Mouse (Mus musculus) heart, embryonic 12.5 days (tissue): Measurements from ENCODE around the gene Pex14. TPM values are rescaled to one million over a fixed set of nuclear protein-coding genes. Genes with fewer than 3 reads are reported as not detected.

Experiments used
- ATAC-seq: fragments of 200-750 bp; cut with Nextera tagmentation; 2 replicates; pipeline ENCODE4 v1.8.0; 2017; ENCODE audit warnings: moderate TSS enrichment, moderate library complexity; ENCODE audit not compliant: insufficient number of reproducible peaks, low FRiP score
- H3K27ac ChIP-seq: fragments of 300-500 bp; sonication (generic); 2 replicates; pipeline ENCODE4 v1.5.1; 2016; ENCODE audit warnings: mild to moderate bottlenecking, moderate library complexity; ENCODE audit not compliant: poor library complexity, severe bottlenecking
- H3K27me3 ChIP-seq: fragments of 300-500 bp; sonication (generic); replicated peaks from 2 replicates; pipeline ENCODE4 v1.6.1; 2016; ENCODE audit warnings: mild to moderate bottlenecking, moderate library complexity
- H3K36me3 ChIP-seq: fragments of 300-500 bp; sonication (generic); 2 replicates; pipeline ENCODE4 v1.6.1; 2016; ENCODE audit warnings: mild to moderate bottlenecking, moderate library complexity
- H3K4me1 ChIP-seq: fragments of 300-500 bp; sonication (generic); replicated peaks from 2 replicates; pipeline ENCODE4 v1.6.1; 2016; ENCODE audit warnings: mild to moderate bottlenecking
- H3K4me2 ChIP-seq: fragments of 300-500 bp; sonication (generic); 2 replicates; pipeline ENCODE4 v1.6.1; 2016; ENCODE audit warnings: mild to moderate bottlenecking, moderate library complexity
- H3K4me3 ChIP-seq: fragments of 300-500 bp; sonication (generic); 2 replicates; pipeline ENCODE4 v1.5.1; 2016; ENCODE audit warnings: mild to moderate bottlenecking
- H3K9ac ChIP-seq: fragments of 300-500 bp; sonication (generic); 2 replicates; pipeline ENCODE4 v1.6.1; 2016; ENCODE audit warnings: mild to moderate bottlenecking, moderate library complexity
- H3K9me3 ChIP-seq: fragments of 300-500 bp; sonication (generic); replicated peaks from 2 replicates; pipeline ENCODE4 v1.6.1; 2016; ENCODE audit warnings: mild to moderate bottlenecking, moderate library complexity
- WGBS: fragments of 180-500 bp; shearing (Covaris S2); methylation state at CpG from one replicate; pipeline ENCODE4 v1.1.7; 2016; 5-methylcytosine and 5-hydroxymethylcytosine counted together
- polyA plus RNA-seq: library from polyadenylated mRNA; unstranded; fragments of >200 nt; fragmentation: Nextera tagmentation; extraction: Ambion mirVana; gene quantifications from 2 replicates; pipeline ENCODE4 v1.2.1, GENCODE M21; 2016

Gene Pex14
- polyA plus RNA-seq = 44.1 and 44.3 TPM in 2 replicates

DNA sequence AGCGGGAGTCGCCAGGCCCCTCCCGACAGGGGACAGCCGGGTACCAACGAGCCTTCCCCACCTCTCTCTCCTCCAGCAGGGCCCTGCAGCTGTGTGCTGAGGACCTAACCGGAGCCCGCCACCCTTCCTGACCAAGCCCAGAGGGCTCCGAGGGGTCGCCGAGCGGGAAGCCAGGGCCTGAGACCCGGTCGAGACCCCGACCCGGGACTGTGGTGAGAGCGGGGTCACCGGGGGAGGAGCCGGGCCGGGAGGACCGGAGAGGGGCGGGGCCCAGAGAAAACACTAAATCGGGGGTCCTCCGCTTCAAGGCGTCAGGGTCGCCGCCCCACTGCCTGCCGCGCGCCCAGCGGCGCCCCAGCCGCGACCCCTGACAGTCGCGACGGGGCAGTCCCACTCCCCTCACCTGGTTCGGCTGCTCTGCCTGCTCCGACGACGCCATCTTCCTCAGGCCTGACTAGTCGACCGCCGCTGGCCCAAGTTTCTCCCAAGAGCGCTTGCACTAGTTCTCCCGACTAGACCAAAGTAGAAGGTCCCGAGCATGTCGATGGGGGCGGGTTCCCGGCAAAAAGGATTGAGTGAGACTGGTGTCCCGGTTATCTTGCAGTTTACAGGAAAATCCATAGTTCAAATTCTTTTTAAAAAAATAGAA, at the start of gene Pex14:
Gene Pex14 (minus strand): TSS at position 508 of the 649 bp plus-strand sequence.
- Histone ChIP-seq H3K4me3 (peak within 1 kb of the TSS; percentile 99), H3K9me3 (no peaks in the 10 kb centered on the region), H3K27ac (peak within 1 kb of the TSS; percentile 56), H3K9ac (peak within 1 kb of the TSS; percentile 99), H3K4me1 (peaks cover 18% of the 10 kb centered on the region), H3K36me3 (no peaks in the 10 kb centered on the region), H3K27me3 (no peaks in the 10 kb centered on the region), H3K4me2 (peak within 1 kb of the TSS; percentile 88)
- peak; percentile 80 for ATAC-seq
- under 1% methylated on average over 49 of the region's 50 CpGs for WGBS

DNA sequence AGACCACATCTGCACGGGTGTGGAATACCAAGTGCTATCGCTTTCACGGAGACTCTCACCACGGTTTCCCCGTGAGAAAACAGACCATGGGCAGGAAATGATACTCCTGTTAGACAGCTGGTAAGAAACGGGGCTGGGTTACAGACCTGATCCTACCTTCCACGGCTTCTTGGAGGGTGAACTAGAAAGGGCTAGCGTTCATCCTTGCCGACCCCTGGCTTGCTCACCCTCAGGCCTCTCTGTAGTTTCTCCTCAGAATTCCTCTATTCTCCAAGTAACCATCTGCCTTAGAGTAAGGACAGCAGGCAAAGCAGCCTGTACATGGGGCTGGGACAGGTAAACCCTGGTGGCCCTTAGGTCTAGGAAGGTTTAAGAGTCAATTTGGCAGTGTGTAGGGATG, 49.5 kb upstream of the Pex14 start:
- Histone ChIP-seq H3K27ac (no peak overlapping the region), H3K27me3 (no peaks in the 10 kb centered on the region), H3K9me3 (no peaks in the 10 kb centered on the region), H3K4me1 (peaks cover 11% of the 10 kb centered on the region; the same call in 1 of the 2 replicates), H3K4me3 (no peak overlapping the region), H3K9ac (no peak overlapping the region), H3K4me2 (no peak overlapping the region), H3K36me3 (peaks cover 48% of the 10 kb centered on the region)
- 73% methylated on average over 9 of the region's 9 CpGs for WGBS
- ATAC-seq = no peak

DNA sequence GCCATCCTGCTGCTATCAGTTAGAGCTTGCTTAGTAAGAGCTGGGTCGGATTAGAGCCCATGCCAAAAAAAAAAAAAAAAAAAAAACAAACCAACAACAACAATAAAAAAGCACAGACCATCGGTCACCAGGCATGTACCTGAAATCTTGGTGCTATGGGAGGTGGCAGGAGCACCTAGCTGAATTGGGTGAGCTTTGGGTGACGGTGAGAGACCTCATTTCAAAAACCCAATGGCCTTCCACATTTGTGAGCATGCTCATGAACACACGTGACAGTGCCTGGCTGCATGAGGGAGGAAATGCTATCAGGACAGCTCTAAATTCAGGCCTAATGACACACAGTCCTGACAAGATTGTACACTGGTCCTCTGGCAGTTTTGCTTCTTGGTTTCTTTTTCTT, 48.4 kb upstream of the Pex14 start:
- no peak overlapping the region for H3K9ac ChIP-seq
- no peaks in the 10 kb centered on the region for H3K9me3 ChIP-seq
- H3K4me3 ChIP-seq = no peak overlapping the region
- no peak overlapping the region for H3K4me2 ChIP-seq
- no peak overlapping the region for H3K27ac ChIP-seq
- H3K36me3 ChIP-seq = peaks cover 37% of the 10 kb centered on the region
- ATAC-seq = no peak
- H3K4me1 ChIP-seq = peaks cover 11% of the 10 kb centered on the region; the same call in 1 of the 2 replicates
- WGBS = 66% methylated on average over 4 of the region's 4 CpGs
- H3K27me3 ChIP-seq = no peaks in the 10 kb centered on the region

DNA sequence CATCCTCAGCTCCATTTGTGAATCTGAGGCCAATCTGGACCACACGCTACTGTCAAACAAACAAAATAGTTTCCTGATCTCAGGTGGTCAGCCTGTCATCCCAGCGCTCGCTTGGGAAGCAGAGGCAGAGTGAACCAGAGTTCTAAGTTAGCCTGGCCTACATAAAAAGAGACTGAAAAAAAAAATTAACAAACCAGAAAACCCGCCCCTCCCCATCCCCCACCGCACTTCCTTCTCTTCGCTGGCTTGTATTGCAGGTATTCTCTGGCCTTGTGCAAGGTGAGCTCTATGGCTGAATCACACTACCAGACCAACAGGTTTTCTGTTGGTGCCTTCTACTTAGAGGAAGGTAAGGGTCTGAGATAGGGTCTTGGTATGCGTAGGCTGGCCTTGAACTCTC, 47.9 kb upstream of the Pex14 start:
- no peak overlapping the region for H3K4me2 ChIP-seq
- H3K27ac ChIP-seq = no peak overlapping the region
- no peak for ATAC-seq
- no peaks in the 10 kb centered on the region for H3K27me3 ChIP-seq
- WGBS = 81% methylated on average over 7 of the region's 7 CpGs
- H3K4me3 ChIP-seq = no peak overlapping the region
- no peak overlapping the region for H3K9ac ChIP-seq
- peaks cover 31% of the 10 kb centered on the region for H3K36me3 ChIP-seq
- H3K4me1 ChIP-seq = peaks cover 11% of the 10 kb centered on the region; the same call in 1 of the 2 replicates
- H3K9me3 ChIP-seq = no peaks in the 10 kb centered on the region

DNA sequence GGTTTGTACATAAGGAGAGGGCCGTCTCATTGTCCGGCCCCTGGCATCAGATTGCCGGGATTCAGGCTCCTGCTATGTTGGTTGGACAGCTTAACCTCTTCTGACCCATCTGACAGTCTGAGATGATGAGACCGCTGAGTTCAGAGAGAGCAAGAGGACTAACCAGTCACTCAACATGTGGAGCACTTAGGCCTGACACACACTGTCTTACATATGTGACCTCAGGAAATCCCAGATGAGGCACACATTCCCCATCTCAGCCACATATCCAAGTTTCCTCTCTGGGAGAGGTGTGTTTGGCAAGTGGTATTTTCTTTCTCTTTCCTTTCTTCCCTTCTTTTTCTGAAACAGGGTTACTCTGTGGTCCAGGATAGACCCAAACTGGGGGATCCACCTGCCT, 45.5 kb upstream of the Pex14 start:
- Histone ChIP-seq H3K4me3 (no peak overlapping the region), H3K36me3 (peaks cover 8% of the 10 kb centered on the region), H3K4me2 (no peak overlapping the region), H3K27ac (no peak overlapping the region), H3K9me3 (no peaks in the 10 kb centered on the region), H3K9ac (no peak overlapping the region), H3K27me3 (no peaks in the 10 kb centered on the region), H3K4me1 (peaks cover 11% of the 10 kb centered on the region; the same call in 1 of the 2 replicates)
- ATAC-seq = no peak
- 78% methylated on average over 4 of the region's 4 CpGs for WGBS

DNA sequence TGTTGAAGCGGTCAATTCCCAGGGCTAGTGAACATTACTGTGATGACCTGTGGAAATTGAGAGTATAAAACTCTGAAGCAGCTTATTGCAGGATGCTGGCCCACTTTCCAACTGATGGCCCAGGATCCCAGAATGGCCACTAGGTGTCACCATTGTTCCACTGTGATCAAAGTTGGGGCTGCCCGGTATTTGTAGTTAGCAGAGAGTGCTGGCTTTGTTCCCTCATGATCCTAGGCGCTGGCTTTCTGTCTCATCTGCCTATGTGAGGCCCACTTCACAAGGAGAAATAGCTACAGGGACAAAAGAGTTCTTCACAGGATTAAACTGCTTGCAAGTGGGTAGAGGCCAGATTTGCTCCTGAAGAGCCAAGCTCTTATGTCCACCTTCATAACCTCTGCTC, 44.8 kb upstream of the Pex14 start:
- Histone ChIP-seq H3K4me3 (no peak overlapping the region), H3K36me3 (peaks cover 1% of the 10 kb centered on the region), H3K27me3 (no peaks in the 10 kb centered on the region), H3K9me3 (no peaks in the 10 kb centered on the region), H3K4me2 (no peak overlapping the region), H3K9ac (no peak overlapping the region), H3K27ac (no peak overlapping the region), H3K4me1 (peaks cover 11% of the 10 kb centered on the region; the same call in 1 of the 2 replicates)
- peak; percentile 68; the same call in 1 of the 2 replicates for ATAC-seq
- WGBS = 4% methylated on average over 3 of the region's 3 CpGs

DNA sequence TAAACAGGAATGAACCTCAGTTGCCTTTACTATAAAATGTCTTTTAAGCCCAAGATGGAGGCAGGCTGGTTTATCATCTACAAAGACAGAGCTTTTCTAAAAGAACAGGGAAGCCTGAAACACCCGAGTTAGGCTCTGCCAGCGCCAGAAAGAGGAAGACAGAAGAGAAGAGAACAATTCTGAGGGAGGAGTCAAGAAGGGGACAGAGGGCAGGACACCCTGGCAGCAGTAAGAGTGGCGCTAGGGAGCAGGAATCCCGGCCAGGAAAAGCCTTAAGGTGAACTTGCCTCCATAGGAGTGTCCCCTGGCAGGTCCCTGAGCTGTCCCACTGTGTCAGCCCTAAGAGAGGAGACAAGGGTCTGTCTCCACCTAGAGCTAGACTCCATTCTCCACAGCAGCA, 43.9 kb upstream of the Pex14 start:
- H3K4me3 ChIP-seq = no peak overlapping the region
- H3K36me3 ChIP-seq = no peaks in the 10 kb centered on the region
- no peak for ATAC-seq
- peaks cover 11% of the 10 kb centered on the region; the same call in 1 of the 2 replicates for H3K4me1 ChIP-seq
- no peaks in the 10 kb centered on the region for H3K9me3 ChIP-seq
- WGBS = 24% methylated on average over 4 of the region's 4 CpGs
- H3K4me2 ChIP-seq = no peak overlapping the region
- H3K27me3 ChIP-seq = no peaks in the 10 kb centered on the region
- no peak overlapping the region for H3K9ac ChIP-seq
- H3K27ac ChIP-seq = no peak overlapping the region

DNA sequence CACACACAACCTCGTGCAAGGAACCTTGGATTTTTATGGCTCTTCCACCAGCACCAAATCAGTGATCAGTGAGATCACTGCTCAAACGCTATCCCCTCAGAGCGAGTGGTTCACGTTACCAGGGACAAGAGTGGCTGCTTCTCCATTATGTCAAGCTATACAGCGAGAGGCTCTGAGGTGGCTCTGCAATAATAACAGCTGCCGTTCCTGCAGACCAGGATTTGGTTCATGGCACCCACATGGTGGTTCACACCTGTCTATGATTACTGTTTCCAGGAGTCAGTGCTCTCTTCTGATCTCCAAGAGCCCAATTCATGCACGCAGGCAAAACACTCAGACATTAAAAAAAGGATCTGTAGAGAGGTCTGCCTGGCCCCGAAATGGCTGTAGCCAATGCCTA, 38.8 kb upstream of the Pex14 start:
- no peak for ATAC-seq
- H3K4me2 ChIP-seq = no peak overlapping the region
- H3K4me1 ChIP-seq = peaks cover 9% of the 10 kb centered on the region; the same call in 1 of the 2 replicates
- H3K9me3 ChIP-seq = no peaks in the 10 kb centered on the region
- H3K27me3 ChIP-seq = no peaks in the 10 kb centered on the region
- WGBS = 83% methylated on average over 8 of the region's 8 CpGs
- H3K27ac ChIP-seq = no peak overlapping the region
- peaks cover 2% of the 10 kb centered on the region; the same call in 1 of the 2 replicates for H3K36me3 ChIP-seq
- H3K4me3 ChIP-seq = no peak overlapping the region
- H3K9ac ChIP-seq = no peak overlapping the region

DNA sequence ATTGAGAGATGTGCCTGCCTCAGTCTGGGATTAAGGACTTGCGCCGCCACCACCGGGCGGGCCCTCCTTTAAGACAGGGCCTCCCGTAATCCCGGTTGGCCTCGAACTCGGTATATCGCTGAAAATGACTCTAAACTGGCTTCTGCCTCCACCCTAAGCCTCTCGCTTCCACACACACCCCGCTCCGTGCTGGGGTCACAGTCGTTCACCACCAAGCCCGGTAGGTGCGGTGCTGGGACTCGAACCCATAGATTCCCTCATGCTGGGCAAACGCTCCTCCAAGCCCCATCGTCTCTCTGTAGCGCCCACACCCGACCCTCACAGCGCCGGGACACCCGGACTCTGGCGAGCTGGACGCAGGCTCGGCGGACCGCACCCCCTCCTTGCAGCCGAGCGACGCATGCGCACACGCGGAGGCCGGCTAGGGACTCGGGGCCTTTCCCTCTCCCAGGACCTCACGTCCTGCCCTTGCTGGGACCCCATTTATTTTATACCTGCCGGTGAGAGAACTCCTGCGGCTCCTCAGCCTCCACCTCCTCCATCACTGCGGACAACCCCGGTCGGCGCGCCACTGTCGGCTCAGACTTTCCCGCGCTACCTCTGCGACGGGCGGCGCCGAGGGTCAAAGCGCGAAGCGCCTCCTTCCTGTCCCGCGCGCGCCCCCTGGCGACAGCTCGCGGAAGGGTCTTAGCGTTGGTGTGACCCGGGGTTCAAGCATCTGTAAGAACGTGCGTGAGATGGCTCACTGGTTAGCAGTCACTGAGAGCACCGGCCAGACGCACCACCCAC, 37.5 kb upstream of the Pex14 start, which contains the start of gene Cenps:
Gene Cenps (minus strand): TSS at position 648 of the 789 bp plus-strand sequence.
- 1% methylated on average over 68 of the region's 68 CpGs for WGBS
- Histone ChIP-seq H3K27me3 (no peaks in the 10 kb centered on the region), H3K36me3 (peaks cover 3% of the 10 kb centered on the region), H3K9ac (peak within 1 kb of the TSS; percentile 83), H3K4me1 (peaks cover 9% of the 10 kb centered on the region; the same call in 1 of the 2 replicates), H3K9me3 (no peaks in the 10 kb centered on the region), H3K4me3 (peak within 1 kb of the TSS; percentile 76), H3K4me2 (peak within 1 kb of the TSS; percentile 89), H3K27ac (peak within 1 kb of the TSS; percentile 91)
- peak; percentile 92 for ATAC-seq

DNA sequence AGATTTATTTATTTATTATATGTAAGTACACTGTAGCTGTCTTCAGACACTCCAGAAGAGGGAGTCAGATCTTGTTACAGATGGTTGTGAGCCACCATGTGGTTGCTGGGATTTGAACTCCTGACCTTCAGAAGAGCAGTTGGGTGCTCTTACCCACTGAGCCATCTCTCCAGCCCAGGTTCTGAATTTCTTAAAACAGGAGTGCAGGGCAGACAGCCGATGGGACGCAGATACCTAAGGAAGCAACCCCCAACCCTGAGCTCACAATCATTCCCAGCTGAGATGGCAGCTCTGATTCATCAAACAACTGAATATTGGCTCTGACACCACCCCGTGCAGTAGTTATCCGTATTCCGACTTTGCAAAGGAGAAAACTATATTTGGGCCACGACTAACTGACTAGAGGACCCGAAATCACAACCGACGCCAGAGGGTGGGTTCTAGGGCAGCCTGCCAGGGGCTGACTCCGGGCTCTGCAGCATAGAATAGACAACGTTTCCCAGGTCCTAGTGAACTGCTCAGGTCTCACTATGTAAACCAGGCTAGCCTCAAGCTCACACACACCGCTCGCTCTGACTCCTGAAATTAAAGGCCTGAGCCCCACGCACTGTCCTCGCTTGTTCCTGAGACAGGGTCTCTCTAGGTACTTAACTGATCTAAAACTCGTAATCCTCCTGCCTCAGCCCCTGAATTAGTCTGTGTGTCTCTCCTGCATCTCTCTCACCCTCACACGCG, 36.6 kb upstream of the Pex14 start:
- Histone ChIP-seq H3K4me2 (peak overlapping the region; percentile 89), H3K27ac (no peak overlapping the region), H3K4me3 (peak overlapping the region; percentile 76), H3K4me1 (peaks cover 9% of the 10 kb centered on the region; the same call in 1 of the 2 replicates), H3K27me3 (no peaks in the 10 kb centered on the region), H3K36me3 (peaks cover 12% of the 10 kb centered on the region), H3K9me3 (no peaks in the 10 kb centered on the region), H3K9ac (peak overlapping the region; percentile 83)
- ATAC-seq = no peak
- WGBS = 70% methylated on average over 18 of the region's 18 CpGs

DNA sequence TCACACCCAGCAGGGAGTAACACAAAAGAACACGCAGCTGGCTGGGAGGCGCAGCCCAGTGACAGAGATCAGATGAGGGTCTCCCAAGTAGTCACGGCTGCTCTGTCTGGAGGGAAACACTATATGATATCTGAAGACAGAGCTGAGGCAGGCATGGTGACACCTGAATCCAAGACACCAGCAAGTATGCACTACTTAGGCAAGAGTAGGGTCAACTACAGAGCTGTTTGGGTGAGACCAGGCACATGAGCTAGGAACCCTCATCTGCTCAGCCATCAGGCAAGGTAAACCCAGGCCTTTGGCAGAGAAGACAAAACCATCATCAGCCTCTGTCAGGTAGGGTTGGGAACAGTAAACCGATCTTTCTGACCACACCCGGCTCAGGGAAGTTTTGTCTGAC, 33.7 kb upstream of the Pex14 start:
- no peak for ATAC-seq

More for the DNA sequence above, 33.7 kb upstream of the Pex14 start:
- Histone ChIP-seq H3K9me3 (no peaks in the 10 kb centered on the region), H3K4me3 (no peak overlapping the region), H3K36me3 (peaks cover 33% of the 10 kb centered on the region), H3K9ac (no peak overlapping the region), H3K4me2 (no peak overlapping the region), H3K4me1 (peaks cover 9% of the 10 kb centered on the region; the same call in 1 of the 2 replicates), H3K27me3 (no peaks in the 10 kb centered on the region), H3K27ac (no peak overlapping the region)
- 78% methylated on average over 5 of the region's 5 CpGs for WGBS
